Mouse (Mus musculus) CD4-positive, CD25-positive, alpha-beta regulatory T cell, adult 2 months (primary cell): ENCODE measurements around the gene C8a.
A peak's percentile ranks its signal among the peaks of the same experiment; 100 is the strongest.

ENCODE experiments used
- DNase-seq: peaks from one replicate; pipeline ENCODE4 v3.0.0-alpha.2; 2012; ENCODE audit warnings: low read depth, low spot score

C8a gene

GRCm38 (mm10) chr4:104876323-104876722 lies at the start of gene C8a:
Gene C8a (minus strand): TSS chr4:104876398.
- no peak for DNase-seq

GRCm38 (mm10) chr4:104925383-104925782 lies 49.2 kb upstream of the C8a start:
- no peak for DNase-seq

GRCm38 (mm10) chr4:104918017-104918416 lies 41.8 kb upstream of the C8a start:
- DNase-seq = no peak

- DNase-seq = no peak
These were observed 38.6 kb upstream of the C8a start for GRCm38 (mm10) chr4:104914711-104915247.

- DNase-seq = no peak
These were observed 37.3 kb upstream of the C8a start, which contains the start of gene Fyb2 for GRCm38 (mm10) chr4:104913291-104914129. Gene Fyb2 (plus strand): TSS chr4:104913456.

- peak; percentile 19 for DNase-seq
These were observed 35.5 kb upstream of the C8a start for GRCm38 (mm10) chr4:104911685-104912084.

- no peak for DNase-seq
These were observed 28.9 kb upstream of the C8a start for GRCm38 (mm10) chr4:104905049-104905448.

- no peak for DNase-seq
These were observed 26.6 kb upstream of the C8a start for GRCm38 (mm10) chr4:104902836-104903235.

- peak; percentile 39 for DNase-seq
These were observed 18.0 kb upstream of the C8a start for GRCm38 (mm10) chr4:104894004-104894734.

- DNase-seq = no peak
These were observed 17.4 kb upstream of the C8a start for GRCm38 (mm10) chr4:104893588-104893987.

- DNase-seq = no peak
These were observed 15.5 kb upstream of the C8a start for GRCm38 (mm10) chr4:104891708-104892107.

- no peak for DNase-seq
These were observed 12.5 kb upstream of the C8a start for GRCm38 (mm10) chr4:104888499-104889262.

GRCm38 (mm10) chr4:104887486-104887885 lies 11.3 kb upstream of the C8a start:
- no peak for DNase-seq

GRCm38 (mm10) chr4:104875832-104876231 lies 366 bp downstream of the C8a start:
- no peak for DNase-seq

GRCm38 (mm10) chr4:104870196-104870595 lies 6.0 kb downstream of the C8a start:
- no peak for DNase-seq

GRCm38 (mm10) chr4:104869581-104869980 lies 6.6 kb downstream of the C8a start:
- DNase-seq = no peak

- no peak for DNase-seq
These were observed 11.8 kb downstream of the C8a start for GRCm38 (mm10) chr4:104864397-104864796.

GRCm38 (mm10) chr4:104861241-104861640 lies 15.0 kb downstream of the C8a start:
- no peak for DNase-seq

GRCm38 (mm10) chr4:104857823-104858222 lies 18.4 kb downstream of the C8a start:
- DNase-seq = no peak

GRCm38 (mm10) chr4:104857029-104857428 lies 19.2 kb downstream of the C8a start, which contains the start of gene Gm17662:
Gene Gm17662 (plus strand): TSS chr4:104857329.
- no peak for DNase-seq

- no peak for DNase-seq
These were observed 21.0 kb downstream of the C8a start for GRCm38 (mm10) chr4:104855216-104855615.

- no peak for DNase-seq
These were observed 32.7 kb downstream of the C8a start for GRCm38 (mm10) chr4:104843546-104843945.
